Mouse (Mus musculus) small intestine, adult 2 months (tissue): ENCODE data around the gene Abca4.

Experiments used
- CTCF ChIP-seq: fragments of 200-500 bp; IDR thresholded peaks from 2 replicates; pipeline ENCODE4 v1.5.1; 2012; ENCODE audit warnings: low read depth, mild to moderate bottlenecking, control low read depth, inconsistent platforms, low read length, moderate library complexity, mixed read lengths; ENCODE audit not compliant: insufficient replicate concordance, insufficient read length; ENCODE audit errors: extremely low read depth
- POLR2A ChIP-seq: fragments of 200-500 bp; IDR thresholded peaks from 2 replicates; pipeline ENCODE4 v1.6.1; 2012; ENCODE audit warnings: low read depth, mild to moderate bottlenecking, control low read depth, inconsistent platforms, low read length, moderate library complexity

DNA sequence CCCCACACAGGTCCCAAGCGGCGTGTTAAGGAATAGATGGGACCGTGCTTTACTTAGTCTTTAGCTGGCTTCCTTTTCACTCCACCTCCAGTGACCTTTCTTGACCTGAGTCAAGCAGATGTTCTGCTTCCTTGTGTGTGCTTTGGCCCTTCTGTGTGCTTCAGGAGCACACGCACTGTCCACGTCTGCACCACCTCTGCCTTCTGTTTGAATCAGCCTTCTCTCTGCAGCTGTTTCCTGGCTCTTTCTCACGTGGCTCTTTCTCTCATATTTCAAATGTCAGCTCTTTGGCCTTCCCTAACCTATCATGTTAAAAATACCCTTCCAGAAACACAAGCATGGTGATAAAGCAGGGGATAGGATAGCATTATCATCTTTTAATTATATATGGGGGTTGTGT is 42.7 kb upstream of the Abca4 start:
- no peak for TF ChIP-seq CTCF
- no peak for TF ChIP-seq POLR2A
